Mouse (Mus musculus): Measurements from ENCODE around the gene Pla2g2f. TPM values are rescaled to one million over a fixed set of nuclear protein-coding genes. Genes with fewer than 3 reads are reported as not detected.

Gene Pla2g2f
- polyA plus RNA-seq, 1 experiment from 2014 or later, result 0.62 TPM

DNA sequence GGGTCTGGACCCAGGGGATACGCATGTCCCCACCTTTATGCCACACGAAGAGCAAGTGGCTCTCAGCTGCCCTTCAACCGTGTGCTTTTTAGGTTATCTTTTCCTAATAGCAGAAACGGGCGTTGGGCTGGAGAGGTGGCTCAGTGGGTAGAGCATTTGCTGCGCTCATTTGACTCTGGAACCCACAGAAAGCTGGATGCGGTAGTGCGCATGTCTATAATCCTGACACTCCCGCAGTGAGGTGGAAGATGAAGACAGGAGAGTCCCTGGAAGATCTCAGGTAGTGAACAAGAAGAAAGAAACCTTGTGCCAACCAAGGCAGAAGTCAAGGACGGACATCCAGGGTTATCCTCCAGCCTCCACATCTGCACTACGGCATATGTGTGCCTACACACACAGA lies 48.2 kb downstream of the Pla2g2f start:
- Histone ChIP-seq H3K27me3 (ENCODE audit: low read depth, poor library complexity, severe bottlenecking) (no peaks in the 10 kb centered on the region), H3K36me3 (no peaks in the 10 kb centered on the region), H3K4me3 (no peak overlapping the region), H3K9me3 (replicated peaks) (no peaks in the 10 kb centered on the region), H3K4me1 (peaks cover 12% of the 10 kb centered on the region; the same call in 1 of the 2 replicates), H3K27ac (replicated peaks) (no peak overlapping the region)
- WGBS, result 86% methylated on average over 11 of the region's 11 CpGs
- no peak for DNase-seq (ENCODE audit: low spot score)

DNA sequence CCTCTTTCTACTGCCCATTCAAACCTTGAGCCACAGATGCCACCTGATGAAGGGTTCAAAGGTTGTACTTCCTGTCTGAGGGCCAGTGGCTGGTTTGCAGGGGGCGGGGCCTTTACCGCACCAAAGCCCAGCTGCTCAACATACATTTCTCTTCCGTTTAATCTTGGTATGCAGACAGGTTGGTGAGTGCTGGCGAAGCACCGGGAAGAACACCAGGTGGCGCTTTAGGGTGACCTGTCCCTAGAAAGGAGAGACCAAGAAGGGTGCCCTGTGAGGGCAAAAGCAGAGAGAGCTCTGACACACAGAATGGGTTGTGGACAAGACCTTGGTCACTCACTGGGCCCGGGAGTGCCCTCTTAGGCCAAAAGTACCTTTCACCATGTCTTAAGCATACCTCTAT lies 48.8 kb downstream of the Pla2g2f start:
- WGBS, result 12% methylated on average over 7 of the region's 7 CpGs
- no peaks in the 10 kb centered on the region for H3K9me3 ChIP-seq (replicated peaks)
- peak; percentile 55 for DNase-seq (ENCODE audit: low spot score)

DNA sequence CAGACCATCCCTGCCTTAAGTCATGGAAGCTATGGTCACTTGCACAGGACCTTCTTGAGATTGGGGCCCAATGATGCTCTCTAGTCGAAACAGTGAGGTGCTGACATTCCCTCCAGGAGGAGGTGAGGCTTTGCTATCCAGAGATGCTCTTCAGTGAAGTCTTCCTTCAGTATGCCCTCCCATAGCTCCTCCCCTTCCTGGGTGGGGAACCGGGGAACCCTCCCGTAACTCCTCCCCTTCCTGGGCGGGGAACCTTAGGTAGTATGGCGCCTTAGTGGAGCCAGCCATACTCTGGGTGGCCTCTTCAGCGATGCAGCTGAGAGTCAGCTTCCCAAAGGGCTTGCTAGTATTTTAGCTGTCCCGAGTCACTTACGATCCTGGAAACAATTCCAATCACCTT lies 50.8 kb downstream of the Pla2g2f start:
- Histone ChIP-seq H3K9me3 (replicated peaks) (no peaks in the 10 kb centered on the region), H3K27me3 (ENCODE audit: low read depth, poor library complexity, severe bottlenecking) (no peaks in the 10 kb centered on the region), H3K4me1 (peaks cover 12% of the 10 kb centered on the region; the same call in 1 of the 2 replicates), H3K36me3 (no peaks in the 10 kb centered on the region), H3K27ac (replicated peaks) (no peak overlapping the region), H3K4me3 (no peak overlapping the region)
- 96% methylated on average over 8 of the region's 8 CpGs for WGBS
- no peak for DNase-seq (ENCODE audit: low spot score)

More for the DNA sequence above, 48.8 kb downstream of the Pla2g2f start:
- Histone ChIP-seq H3K27me3 (ENCODE audit: low read depth, poor library complexity, severe bottlenecking) (no peaks in the 10 kb centered on the region), H3K4me1 (peaks cover 12% of the 10 kb centered on the region; the same call in 1 of the 2 replicates), H3K4me3 (no peak overlapping the region), H3K27ac (replicated peaks) (no peak overlapping the region), H3K36me3 (no peaks in the 10 kb centered on the region)

- H3K4me1 ChIP-seq, result peaks cover 11% of the 10 kb centered on the region; the same call in 1 of the 2 replicates
- no peaks in the 10 kb centered on the region; the same call in 1 of the 2 replicates for H3K27me3 ChIP-seq (ENCODE audit: low read depth, poor library complexity, severe bottlenecking)
- no peaks in the 10 kb centered on the region for H3K9me3 ChIP-seq (replicated peaks)
- H3K4me3 ChIP-seq, result no peak overlapping the region
- no peak for DNase-seq (ENCODE audit: low spot score)
- H3K36me3 ChIP-seq, result no peaks in the 10 kb centered on the region
- 89% methylated on average over 4 of the region's 4 CpGs for WGBS
- no peak overlapping the region for H3K27ac ChIP-seq (replicated peaks)
These were observed 53.3 kb downstream of the Pla2g2f start for GRCm38 (mm10) chr4:138704169-138704568.

DNA sequence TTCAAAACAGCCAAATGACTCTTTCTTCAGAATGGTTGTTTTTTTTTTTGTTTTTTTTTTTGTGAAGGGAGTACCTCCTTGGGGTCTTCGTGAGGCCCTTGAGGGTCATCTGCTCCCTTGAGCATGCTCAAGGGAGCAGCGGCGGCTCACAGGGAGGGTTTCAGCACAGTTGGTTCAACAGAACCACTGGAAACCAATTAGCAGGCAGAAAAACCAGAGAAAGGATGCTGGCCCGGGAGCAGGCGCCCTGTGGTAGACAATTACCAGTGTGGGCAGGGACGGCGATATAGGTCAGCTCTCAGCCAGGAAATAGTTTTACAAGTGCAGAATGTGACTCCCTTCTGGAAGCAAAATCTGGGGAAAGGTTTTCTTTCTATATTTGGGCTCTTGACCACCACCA lies 53.8 kb downstream of the Pla2g2f start:
- Histone ChIP-seq H3K27me3 (ENCODE audit: low read depth, poor library complexity, severe bottlenecking) (no peaks in the 10 kb centered on the region; the same call in 1 of the 2 replicates), H3K4me3 (no peak overlapping the region), H3K9me3 (replicated peaks) (no peaks in the 10 kb centered on the region), H3K4me1 (peaks cover 8% of the 10 kb centered on the region; the same call in 1 of the 2 replicates), H3K27ac (replicated peaks) (no peak overlapping the region), H3K36me3 (no peaks in the 10 kb centered on the region)
- no peak for DNase-seq (ENCODE audit: low spot score)
- WGBS, result 65% methylated on average over 7 of the region's 7 CpGs

DNA sequence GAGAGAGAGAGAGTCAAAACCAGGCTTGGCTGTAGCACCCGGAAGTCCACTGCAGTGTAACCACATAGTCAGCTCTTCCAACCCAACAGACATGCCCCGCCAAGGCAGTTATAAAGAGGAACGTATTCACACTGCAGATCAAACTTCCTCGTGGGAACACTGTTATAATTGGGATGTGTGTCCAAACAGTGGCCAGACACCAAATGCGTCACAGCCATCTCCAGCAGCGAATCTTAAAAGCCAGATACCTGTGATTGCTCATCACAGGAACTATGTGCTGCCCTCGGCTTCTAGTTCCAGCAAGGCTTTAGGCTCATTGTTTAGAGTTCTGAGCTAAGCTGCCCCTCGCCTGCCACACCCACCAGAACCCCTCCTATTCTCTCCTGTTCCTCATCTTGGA lies 54.9 kb downstream of the Pla2g2f start:
- no peak overlapping the region for H3K27ac ChIP-seq (replicated peaks)
- H3K36me3 ChIP-seq, result no peaks in the 10 kb centered on the region
- peaks cover 3% of the 10 kb centered on the region; the same call in 1 of the 2 replicates for H3K4me1 ChIP-seq
- peaks cover 3% of the 10 kb centered on the region; the same call in 1 of the 2 replicates for H3K27me3 ChIP-seq (ENCODE audit: low read depth, poor library complexity, severe bottlenecking)
- H3K4me3 ChIP-seq, result no peak overlapping the region
- no peaks in the 10 kb centered on the region for H3K9me3 ChIP-seq (replicated peaks)
- WGBS, result 87% methylated on average over 8 of the region's 8 CpGs
- DNase-seq (ENCODE audit: low spot score), result no peak

DNA sequence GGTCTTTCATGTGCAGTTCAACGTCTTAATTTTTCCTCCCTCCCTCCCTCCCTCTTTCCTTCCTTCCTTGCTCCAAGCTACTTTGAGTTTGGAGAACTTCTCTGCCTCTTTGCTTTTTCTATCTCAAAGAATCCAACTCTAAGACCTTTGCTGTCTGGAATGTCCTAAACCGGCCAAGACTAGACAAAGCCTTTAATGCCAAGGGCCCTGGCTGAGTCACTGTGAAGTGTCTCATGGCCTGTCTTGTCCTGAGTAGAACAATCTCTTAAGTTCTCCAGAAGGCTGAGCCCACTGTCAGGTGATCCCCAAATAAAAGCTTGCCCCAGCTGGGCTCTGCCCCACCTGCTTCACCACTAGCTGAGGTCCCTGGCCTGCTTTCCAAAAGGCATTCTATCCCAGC lies 55.4 kb downstream of the Pla2g2f start:
- Histone ChIP-seq H3K27me3 (ENCODE audit: low read depth, poor library complexity, severe bottlenecking) (peaks cover 3% of the 10 kb centered on the region), H3K36me3 (no peaks in the 10 kb centered on the region), H3K4me1 (peaks cover 7% of the 10 kb centered on the region), H3K27ac (replicated peaks) (no peak overlapping the region), H3K4me3 (no peak overlapping the region), H3K9me3 (replicated peaks) (no peaks in the 10 kb centered on the region)
- no peak for DNase-seq (ENCODE audit: low spot score)
- whole genome bisulfite sequencing, result 66% methylated on average over 2 of the region's 2 CpGs

GRCm38 (mm10) chr4:138701111-138701510 lies 56.3 kb downstream of the Pla2g2f start:
- WGBS, result 74% methylated on average over 8 of the region's 8 CpGs
- Histone ChIP-seq H3K27ac (replicated peaks) (no peak overlapping the region), H3K36me3 (no peaks in the 10 kb centered on the region), H3K9me3 (replicated peaks) (no peaks in the 10 kb centered on the region), H3K27me3 (ENCODE audit: low read depth, poor library complexity, severe bottlenecking) (peaks cover 9% of the 10 kb centered on the region), H3K4me3 (no peak overlapping the region), H3K4me1 (peaks cover 14% of the 10 kb centered on the region)
- no peak for DNase-seq (ENCODE audit: low spot score)

Other genes with a start within 250 kb of the Pla2g2f start
- 0.33 and 0.46 TPM in 2 replicates for gene Vwa5b1, start 121.7 kb downstream of the Pla2g2f start, polyA plus RNA-seq (2016; fragmentation: Nextera tagmentation; extraction: Ambion mirVana)
- gene Pla2g2c, start 32.8 kb downstream of the Pla2g2f start, polyA plus RNA-seq (2016; fragmentation: Nextera tagmentation; extraction: Ambion mirVana), result 0.62 and 0.70 TPM in 2 replicates
- 1.8 and 2.1 TPM in 2 replicates for gene Ubxn10, start 20.5 kb downstream of the Pla2g2f start, polyA plus RNA-seq (2016; fragmentation: Nextera tagmentation; extraction: Ambion mirVana)
- gene Pla2g2d, start 18.1 kb upstream of the Pla2g2f start, polyA plus RNA-seq (2016; fragmentation: Nextera tagmentation; extraction: Ambion mirVana), result 0.56 and 0.78 TPM in 2 replicates
- gene Pla2g5, start 105.9 kb upstream of the Pla2g2f start, polyA plus RNA-seq (2016; fragmentation: Nextera tagmentation; extraction: Ambion mirVana), result 0.22 and 0.37 TPM in 2 replicates
- not detected in 2 replicates for gene Gm13030, start 116.3 kb upstream of the Pla2g2f start, polyA plus RNA-seq (2016; fragmentation: Nextera tagmentation; extraction: Ambion mirVana)
- gene Pla2g2e, start 120.3 kb upstream of the Pla2g2f start, polyA plus RNA-seq (2016; fragmentation: Nextera tagmentation; extraction: Ambion mirVana), result not detected in 2 replicates
- 2.1 and 3.0 TPM in 2 replicates for gene Otud3, start 156.3 kb upstream of the Pla2g2f start, polyA plus RNA-seq (2016; fragmentation: Nextera tagmentation; extraction: Ambion mirVana)
- gene Rnf186, start 209.5 kb upstream of the Pla2g2f start, polyA plus RNA-seq (2016; fragmentation: Nextera tagmentation; extraction: Ambion mirVana), result not detected in 2 replicates
- gene Tmco4, start 215.3 kb upstream of the Pla2g2f start, polyA plus RNA-seq (2016; fragmentation: Nextera tagmentation; extraction: Ambion mirVana), result 0.87 and 0.98 TPM in 2 replicates

Measured in midbrain, embryonic 10.5 days (tissue).